Mouse (Mus musculus) ES-E14 (cell line): ENCODE results near the gene Slc17a5.

Source experiments
- CHD2 ChIP-seq: IDR thresholded peaks from 2 replicates; pipeline ENCODE4 v1.6.1; 2014; ENCODE audit warnings: mild to moderate bottlenecking, low read depth, low read length, inconsistent platforms
- HCFC1 ChIP-seq: IDR thresholded peaks from 2 replicates; pipeline ENCODE4 v1.6.1; 2012; ENCODE audit warnings: low read length, inconsistent platforms, borderline replicate concordance; ENCODE audit not compliant: insufficient read depth
- MAFK ChIP-seq: IDR thresholded peaks from 2 replicates; pipeline ENCODE4 v1.6.1; 2014; ENCODE audit warnings: mild to moderate bottlenecking, low read depth, low read length, inconsistent platforms; ENCODE audit not compliant: insufficient read depth
- ZNF384 ChIP-seq: IDR thresholded peaks from 2 replicates; pipeline ENCODE4 v1.6.1; 2012; ENCODE audit warnings: low read depth, low read length, inconsistent platforms

DNA sequence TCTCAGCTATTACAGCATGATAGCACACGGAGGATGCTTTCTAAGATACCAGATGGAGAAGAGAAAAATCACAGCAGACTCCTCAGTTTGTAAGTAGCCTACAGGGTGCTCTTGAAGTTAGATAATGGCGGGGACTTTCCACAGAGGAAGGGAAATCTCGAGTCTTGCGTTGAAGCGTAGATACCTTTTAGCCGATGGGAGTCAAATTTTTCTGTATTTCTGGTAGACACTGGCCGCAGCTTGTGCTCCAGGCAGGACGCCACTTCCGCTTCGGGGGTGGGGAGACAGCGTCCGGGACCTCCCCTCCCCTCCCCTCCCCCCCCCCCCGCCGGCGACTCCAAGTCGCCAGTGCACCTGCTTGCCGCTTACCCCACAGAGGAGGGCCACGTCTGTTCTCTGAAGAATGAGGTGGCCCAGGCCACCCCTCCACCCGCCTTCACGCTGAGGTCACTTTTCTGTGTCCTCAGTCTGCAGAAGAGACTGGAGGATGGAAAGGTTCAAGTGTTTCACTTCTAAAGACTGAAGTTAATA is 98.9 kb downstream of the Slc17a5 start, which contains the start of gene Eef1a1:
- TF ChIP-seq MAFK, result no peak
- TF ChIP-seq CHD2, result no peak
- TF ChIP-seq ZNF384, result no peak
- no peak for TF ChIP-seq HCFC1
